Mouse (Mus musculus) heart, postnatal 0 days (tissue): ENCODE results near the gene Hipk2. TPM values are rescaled to one million over a fixed set of nuclear protein-coding genes. Genes with fewer than 3 reads are reported as not detected.
A peak's percentile ranks its signal among the peaks of the same experiment; 100 is the strongest.

ENCODE experiments used
- ATAC-seq: fragments of 200-750 bp; cut with Nextera tagmentation; 2 replicates; pipeline ENCODE4 v1.8.0; 2017; ENCODE audit warnings: low read depth, moderate number of reproducible peaks, moderate library complexity; ENCODE audit not compliant: insufficient read depth
- DNase-seq: peaks from one replicate; pipeline ENCODE4 v3.0.0-alpha.2; 2016; ENCODE audit warnings: low spot score
- H3K27ac ChIP-seq: fragments of 300-500 bp; sonication (generic); 2 replicates; pipeline ENCODE4 v1.5.1; 2014; ENCODE audit warnings: low read depth, mild to moderate bottlenecking
- H3K27me3 ChIP-seq: fragments of 300-500 bp; sonication (generic); 2 replicates; pipeline ENCODE4 v1.6.1; 2014; ENCODE audit warnings: low read length, mixed read lengths; ENCODE audit not compliant: control insufficient read depth, insufficient read depth
- H3K36me3 ChIP-seq: fragments of 300-500 bp; sonication (generic); replicated peaks from 2 replicates; pipeline ENCODE4 v1.6.1; 2014; ENCODE audit warnings: low read length, mixed read lengths; ENCODE audit not compliant: control insufficient read depth, insufficient read depth
- H3K4me1 ChIP-seq: fragments of 300-500 bp; sonication (generic); 2 replicates; pipeline ENCODE4 v1.6.1; 2014; ENCODE audit warnings: antibody characterized with exemption; ENCODE audit not compliant: control insufficient read depth, insufficient read depth
- H3K4me2 ChIP-seq: fragments of 300-500 bp; sonication (generic); 2 replicates; pipeline ENCODE4 v1.6.1; 2014; ENCODE audit warnings: low read depth, mild to moderate bottlenecking, low read length, moderate library complexity
- H3K4me3 ChIP-seq: fragments of 300-500 bp; sonication (generic); 2 replicates; pipeline ENCODE4 v1.5.1; 2014; ENCODE audit warnings: low read depth, low read length
- H3K9ac ChIP-seq: fragments of 300-500 bp; sonication (generic); replicated peaks from 2 replicates; pipeline ENCODE4 v1.6.1; 2014; ENCODE audit warnings: low read depth, low read length, mixed read lengths
- H3K9me3 ChIP-seq: fragments of 300-500 bp; sonication (generic); replicated peaks from 2 replicates; pipeline ENCODE4 v1.6.1; 2016; ENCODE audit warnings: low read length; ENCODE audit not compliant: control insufficient read depth
- CTCF ChIP-seq: IDR thresholded peaks from 2 replicates; pipeline ENCODE4 v1.5.1; 2016; ENCODE audit warnings: antibody characterized with exemption, control low read depth, low read depth
- EP300 ChIP-seq: IDR thresholded peaks from 2 replicates; pipeline ENCODE4 v1.6.1; 2016; ENCODE audit warnings: antibody characterized with exemption, low read depth
- WGBS: fragments of 180-500 bp; shearing (Covaris S2); extraction: QIAGEN DNeasy Blood & Tissue Kit; methylation state at CpG from one replicate; pipeline ENCODE4 v1.1.7; 2014; 5-methylcytosine and 5-hydroxymethylcytosine counted together
- polyA plus RNA-seq: library from polyadenylated mRNA; unstranded; fragments of >200 nt; fragmentation: Nextera tagmentation; extraction: Ambion mirVana; gene quantifications from 2 replicates; pipeline ENCODE4 v1.2.1, GENCODE M21; 2015
- total RNA-seq: library from RNA; depleted of rRNA; stranded (reverse); fragments of >200 nt; gene quantifications from 2 replicates; pipeline ENCODE4 v1.2.3, GENCODE M21; 2014; ENCODE audit warnings: low replicate concordance

Hipk2 gene
- total and polyA plus RNA-seq, 2 experiments from 2014 or later, result 9.8 to 45.0 TPM

GRCm38 (mm10) chr6:38787811-38788509 lies 88.0 kb downstream of the Hipk2 start:
- no peaks in the 10 kb centered on the region for H3K27me3 ChIP-seq
- WGBS, result 57% methylated on average over 6 of the region's 6 CpGs
- no peaks in the 10 kb centered on the region for H3K36me3 ChIP-seq
- peaks cover 24% of the 10 kb centered on the region for H3K4me1 ChIP-seq
- H3K9ac ChIP-seq, result no peak overlapping the region
- no peaks in the 10 kb centered on the region for H3K9me3 ChIP-seq
- DNase-seq (no peak), ATAC-seq (0 out of 2 replicates have a peak, but pooled peaks have one; percentile 33)
- no peak for TF ChIP-seq EP300
- no peak overlapping the region for H3K4me3 ChIP-seq
- no peak overlapping the region for H3K4me2 ChIP-seq
- no peak overlapping the region for H3K27ac ChIP-seq

GRCm38 (mm10) chr6:38787134-38787533 lies 88.8 kb downstream of the Hipk2 start:
- Histone ChIP-seq H3K4me2 (no peak overlapping the region), H3K4me3 (no peak overlapping the region), H3K4me1 (peaks cover 23% of the 10 kb centered on the region), H3K36me3 (no peaks in the 10 kb centered on the region), H3K9me3 (no peaks in the 10 kb centered on the region), H3K27ac (no peak overlapping the region), H3K27me3 (no peaks in the 10 kb centered on the region), H3K9ac (no peak overlapping the region)
- TF ChIP-seq CTCF, result no peak
- no peak for TF ChIP-seq EP300
- no peak for DNase-seq
- ATAC-seq, result no peak
- 34% methylated on average over 1 of the region's 1 CpGs for WGBS

DNA sequence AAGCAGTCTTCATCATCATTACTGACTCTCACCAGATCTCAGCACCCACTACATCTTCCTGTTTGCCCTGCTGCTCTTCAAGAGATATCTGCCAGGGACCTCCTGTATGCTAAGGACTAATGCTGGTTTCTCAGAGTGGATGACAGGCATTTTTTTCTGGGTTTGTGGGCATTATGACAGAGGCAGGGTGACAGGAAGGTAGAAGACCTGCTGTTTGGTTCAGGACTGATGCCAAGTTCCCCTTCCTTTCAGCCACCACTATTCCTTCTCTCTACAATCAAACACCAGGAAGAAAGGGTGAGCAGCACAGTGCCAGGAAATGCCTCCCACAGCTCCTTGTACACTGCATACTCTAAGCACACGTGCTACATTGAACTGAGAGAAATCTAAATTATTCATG lies 90.2 kb downstream of the Hipk2 start:
- no peak overlapping the region for H3K27ac ChIP-seq
- peaks cover 23% of the 10 kb centered on the region for H3K4me1 ChIP-seq
- H3K27me3 ChIP-seq, result no peaks in the 10 kb centered on the region
- no peak for DNase-seq
- WGBS, result 40% methylated on average over 1 of the region's 1 CpGs
- no peaks in the 10 kb centered on the region for H3K36me3 ChIP-seq
- no peaks in the 10 kb centered on the region for H3K9me3 ChIP-seq
- ATAC-seq, result no peak
- TF ChIP-seq CTCF (no peak), EP300 (no peak)
- H3K4me2 ChIP-seq, result no peak overlapping the region
- H3K9ac ChIP-seq, result no peak overlapping the region
- H3K4me3 ChIP-seq, result no peak overlapping the region

- H3K27me3 ChIP-seq, result no peaks in the 10 kb centered on the region
- TF ChIP-seq CTCF (no peak), EP300 (no peak)
- H3K27ac ChIP-seq, result no peak overlapping the region
- no peaks in the 10 kb centered on the region for H3K36me3 ChIP-seq
- peaks cover 11% of the 10 kb centered on the region; the same call in 1 of the 2 replicates for H3K4me1 ChIP-seq
- no peak overlapping the region for H3K4me3 ChIP-seq
- DNase-seq, result no peak
- ATAC-seq, result no peak
- no peak overlapping the region for H3K9ac ChIP-seq
- no peaks in the 10 kb centered on the region for H3K9me3 ChIP-seq
- no peak overlapping the region for H3K4me2 ChIP-seq
- WGBS, result 80% methylated on average over 7 of the region's 7 CpGs
Measured at GRCm38 (mm10) chr6:38779411-38779810, 96.6 kb downstream of the Hipk2 start.

GRCm38 (mm10) chr6:38778887-38779286 lies 97.1 kb downstream of the Hipk2 start:
- Histone ChIP-seq H3K9ac (no peak overlapping the region), H3K9me3 (no peaks in the 10 kb centered on the region), H3K27me3 (no peaks in the 10 kb centered on the region), H3K36me3 (no peaks in the 10 kb centered on the region), H3K4me2 (no peak overlapping the region), H3K4me1 (peaks cover 11% of the 10 kb centered on the region; the same call in 1 of the 2 replicates), H3K4me3 (no peak overlapping the region), H3K27ac (no peak overlapping the region)
- no peak for DNase-seq
- ATAC-seq, result no peak
- TF ChIP-seq EP300, result no peak
- TF ChIP-seq CTCF, result no peak

GRCm38 (mm10) chr6:38776000-38776584 lies 99.9 kb downstream of the Hipk2 start:
- ATAC-seq (no peak), DNase-seq (no peak)
- Histone ChIP-seq H3K36me3 (no peaks in the 10 kb centered on the region), H3K27me3 (no peaks in the 10 kb centered on the region), H3K4me1 (peaks cover 19% of the 10 kb centered on the region), H3K9ac (no peak overlapping the region), H3K9me3 (no peaks in the 10 kb centered on the region), H3K4me2 (no peak overlapping the region), H3K27ac (no peak overlapping the region), H3K4me3 (no peak overlapping the region)
- 86% methylated on average over 2 of the region's 2 CpGs for WGBS
- no peak for TF ChIP-seq EP300
- TF ChIP-seq CTCF, result no peak
